Mouse (Mus musculus): ENCODE measurements around the gene Hoxb6.

GRCm38 (mm10) chr11:96269869-96270268 is 22.4 kb upstream of the Hoxb6 start:
- TF ChIP-seq CTCF (IDR thresholded peaks at IDR 0.05; ENCODE audit: low read depth, low read length) (no peak), POLR2A (IDR thresholded peaks at IDR 0.05; ENCODE audit: borderline replicate concordance, low read depth, low read length) (no peak)
